Comparison of ENCODE assay signal across 11 mouse cellular contexts in genomic region chr16:18160514-18160913, GRCm38 (mm10). TPM values are rescaled to one million over a fixed set of nuclear protein-coding genes. Genes with fewer than 3 reads are reported as not detected.
A peak's percentile ranks its signal among the peaks of the same experiment; 100 is the strongest.
DNase-seq lines count a peak whose midpoint lies in the region; ATAC-seq lines count a peak whose summit lies in the region.
"Had no signal": no experiment of that assay in that cellular context is flagged by ENCODE, and none has a peak within 500 bp of the region (broad histone marks: within the 10 kb centered on the region; RNA-seq: fewer than 3 reads in every experiment).

No protein-coding gene starts in this region.

- no peak for DNase-seq in embryonic facial prominence, embryonic 10.5 days (ENCODE audit: low spot score)
- peak; percentile 63 for DNase-seq in retina, postnatal 1 day
- no peak for DNase-seq in retina, embryonic 14.5 days (ENCODE audit: low spot score)
- DNase-seq in cerebellum, adult 8-10 months: no peak
- DNase-seq in cerebellum, adult 9-10 months: no peak
- DNase-seq: cerebellum, adult 11 months had no signal

- H3K27me3 ChIP-seq in embryonic facial prominence, embryonic 13.5 days: no peaks in the 10 kb centered on the region
- no peaks in the 10 kb centered on the region; the same call in 1 of the 2 replicates for H3K27me3 ChIP-seq in embryonic facial prominence, embryonic 10.5 days (replicated peaks; ENCODE audit: low read depth, poor library complexity, severe bottlenecking)
- H3K27me3 ChIP-seq in hindbrain, embryonic 15.5 days: no peaks in the 10 kb centered on the region
- H3K27me3 ChIP-seq: liver, embryonic 15.5 days had no signal

- H3K4me1 ChIP-seq in embryonic facial prominence, embryonic 13.5 days: peaks cover 52% of the 10 kb centered on the region
- H3K4me1 ChIP-seq in embryonic facial prominence, embryonic 10.5 days: peaks cover 47% of the 10 kb centered on the region
- H3K4me1 ChIP-seq in hindbrain, embryonic 15.5 days (replicated peaks): peaks cover 37% of the 10 kb centered on the region

- peak overlapping the region; percentile 29 for H3K27ac ChIP-seq in embryonic facial prominence, embryonic 13.5 days
- no peak overlapping the region for H3K27ac ChIP-seq in embryonic facial prominence, embryonic 10.5 days (replicated peaks)
- H3K27ac ChIP-seq in hindbrain, embryonic 15.5 days (replicated peaks): 0 out of 2 replicates have a peak overlapping the region, but pooled peaks have one; percentile 7
- H3K27ac ChIP-seq: liver, embryonic 15.5 days had no signal

- WGBS in embryonic facial prominence, embryonic 13.5 days: 43% methylated on average over 7 of the region's 7 CpGs
- 66% methylated on average over 7 of the region's 7 CpGs for WGBS in embryonic facial prominence, embryonic 10.5 days
- 41% methylated on average over 7 of the region's 7 CpGs for WGBS in hindbrain, embryonic 15.5 days

- ATAC-seq in embryonic facial prominence, embryonic 13.5 days (ENCODE audit: insufficient number of reproducible peaks, insufficient read depth, low FRiP score, low TSS enrichment, low read depth): peak; percentile 46; the same call in 1 of the 2 replicates
- no peak; the same call in 1 of the 2 replicates for ATAC-seq in hindbrain, embryonic 15.5 days (ENCODE audit: low FRiP score, low read depth)
- ATAC-seq in neutrophil, adult 5-6 weeks (ENCODE audit: extremely low read depth, insufficient number of reproducible peaks, low FRiP score, poor library complexity, severe bottlenecking): peak; percentile 37; the same call in 1 of the 2 replicates

- no peak overlapping the region for H3K4me2 ChIP-seq in embryonic facial prominence, embryonic 13.5 days
- H3K4me2 ChIP-seq in hindbrain, embryonic 15.5 days: no peak overlapping the region
- H3K4me2 ChIP-seq: liver, embryonic 15.5 days had no signal

- no peaks in the 10 kb centered on the region for H3K36me3 ChIP-seq in embryonic facial prominence, embryonic 13.5 days
- no peaks in the 10 kb centered on the region for H3K36me3 ChIP-seq in embryonic facial prominence, embryonic 10.5 days (replicated peaks)
- H3K36me3 ChIP-seq in hindbrain, embryonic 15.5 days: no peaks in the 10 kb centered on the region
- H3K36me3 ChIP-seq: liver, embryonic 15.5 days had no signal

- H3K9me3 ChIP-seq in embryonic facial prominence, embryonic 13.5 days: no peaks in the 10 kb centered on the region
- no peaks in the 10 kb centered on the region for H3K9me3 ChIP-seq in embryonic facial prominence, embryonic 10.5 days
- no peaks in the 10 kb centered on the region for H3K9me3 ChIP-seq in hindbrain, embryonic 15.5 days
- H3K9me3 ChIP-seq: liver, embryonic 15.5 days had no signal

- no peak overlapping the region for H3K9ac ChIP-seq in embryonic facial prominence, embryonic 13.5 days
- H3K9ac ChIP-seq in hindbrain, embryonic 15.5 days: no peak overlapping the region
- H3K9ac ChIP-seq: liver, embryonic 15.5 days had no signal

- H3K4me3 ChIP-seq in embryonic facial prominence, embryonic 13.5 days: no peak overlapping the region
- H3K4me3 ChIP-seq in embryonic facial prominence, embryonic 10.5 days: no peak overlapping the region
- no peak overlapping the region for H3K4me3 ChIP-seq in hindbrain, embryonic 15.5 days
- H3K4me3 ChIP-seq: liver, embryonic 15.5 days had no signal

RNA-seq across cellular contexts. Expression of gene Rtn4r, which starts 33.1 kb away (rescaled TPM):
- 5.6 and 6.3 TPM in 2 replicates for polyA plus RNA-seq in embryonic facial prominence, embryonic 13.5 days (2015; fragmentation: Nextera tagmentation; extraction: Ambion mirVana)
- polyA plus RNA-seq in embryonic facial prominence, embryonic 10.5 days (2016; fragmentation: Nextera tagmentation; extraction: Ambion mirVana): 0.87 and 1.4 TPM in 2 replicates
- polyA plus RNA-seq in hindbrain, embryonic 15.5 days (2015; fragmentation: Nextera tagmentation; extraction: Ambion mirVana): 24.7 and 25.5 TPM in 2 replicates
- total RNA-seq in neutrophil, adult 5-6 weeks (2017): not detected in 2 replicates

RNA-seq across cellular contexts. Expression of gene Ccdc188, which starts 57.2 kb away (rescaled TPM):
- polyA plus RNA-seq in embryonic facial prominence, embryonic 13.5 days (2015; fragmentation: Nextera tagmentation; extraction: Ambion mirVana): not detected in 2 replicates
- not detected in 2 replicates for polyA plus RNA-seq in embryonic facial prominence, embryonic 10.5 days (2016; fragmentation: Nextera tagmentation; extraction: Ambion mirVana)
- not detected in 2 replicates for polyA plus RNA-seq in hindbrain, embryonic 15.5 days (2015; fragmentation: Nextera tagmentation; extraction: Ambion mirVana)
- not detected in 2 replicates for total RNA-seq in neutrophil, adult 5-6 weeks (2017)
- polyA plus RNA-seq: heart, embryonic 16.5 days; liver, embryonic 15.5 days had no signal
